Mouse (Mus musculus): ENCODE measurements around the gene Dscaml1. TPM values are rescaled to one million over a fixed set of nuclear protein-coding genes. Genes with fewer than 3 reads are reported as not detected.

Gene Dscaml1
- polyA plus RNA-seq, 2 experiments = not detected

DNA sequence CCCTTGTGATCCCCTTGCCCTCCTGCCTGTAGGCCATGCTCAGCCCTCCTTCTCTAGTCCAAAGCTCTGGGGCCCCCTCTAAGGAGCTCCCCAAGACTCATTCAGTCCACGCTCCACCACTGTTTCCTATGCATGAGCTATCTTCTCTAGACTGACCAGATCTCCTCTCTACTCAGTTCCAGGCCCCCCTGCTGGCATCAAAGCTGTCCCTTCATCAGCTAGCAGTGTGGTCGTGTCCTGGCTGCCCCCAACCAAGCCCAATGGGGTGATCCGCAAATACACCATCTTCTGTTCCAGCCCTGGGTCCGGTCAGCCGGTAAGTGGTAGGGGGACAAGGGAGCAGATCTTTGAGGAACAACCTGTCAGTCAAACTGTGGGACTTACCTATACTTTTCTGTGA lies 305.4 kb downstream of the Dscaml1 start:
- H3K27ac ChIP-seq = no peak overlapping the region
- no peaks in the 10 kb centered on the region for H3K9me3 ChIP-seq (ENCODE audit: control insufficient read depth, low read length)
- H3K4me2 ChIP-seq (ENCODE audit: low read depth) = no peak overlapping the region
- H3K9ac ChIP-seq (replicated peaks) = no peak overlapping the region
- no peaks in the 10 kb centered on the region for H3K4me1 ChIP-seq (replicated peaks; ENCODE audit: control insufficient read depth in 2 of 2, insufficient read depth in 2 of 2, low read length in 1 of 2)
- no peak for TF ChIP-seq CTCF (IDR thresholded peaks at IDR 0.05; ENCODE audit: low read depth)
- TF ChIP-seq EP300 (IDR thresholded peaks at IDR 0.05; ENCODE audit: low read depth) = no peak
- H3K4me3 ChIP-seq (ENCODE audit: insufficient read depth in 1 of 2, low read depth in 2 of 2, low read length in 2 of 2) = no peak overlapping the region
- WGBS (ENCODE audit: insufficient replicate concordance) = 67% methylated on average over 5 of the region's 5 CpGs
- H3K36me3 ChIP-seq (replicated peaks; ENCODE audit: control insufficient read depth, insufficient read depth, low read depth) = no peaks in the 10 kb centered on the region
- ATAC-seq (ENCODE audit: insufficient read depth) (no peak), DNase-seq (ENCODE audit: low read depth in 3 of 3, low spot score in 3 of 3) (no peak)
- no peaks in the 10 kb centered on the region for H3K27me3 ChIP-seq (ENCODE audit: control insufficient read depth, insufficient read depth, low read length)

DNA sequence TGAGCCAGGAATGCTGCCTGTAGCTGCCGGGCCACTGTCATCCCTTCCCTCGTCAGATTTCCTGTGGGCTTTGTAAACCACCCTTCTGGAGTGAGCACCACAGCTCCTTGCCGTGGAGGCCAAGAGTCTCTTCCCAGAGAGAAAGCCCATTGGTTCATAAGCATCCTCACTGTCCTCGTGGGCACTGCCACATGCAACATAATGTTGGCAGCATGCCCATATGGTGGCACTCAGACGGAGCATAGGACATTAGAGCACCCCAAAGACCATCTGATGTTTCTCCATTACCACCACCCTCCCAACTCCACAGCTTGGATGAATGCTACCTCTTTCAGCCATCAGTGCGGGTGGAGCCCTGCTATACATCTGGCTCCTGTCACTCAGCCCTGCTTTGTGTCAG lies 306.8 kb downstream of the Dscaml1 start:
- no peaks in the 10 kb centered on the region for H3K4me1 ChIP-seq (replicated peaks; ENCODE audit: control insufficient read depth in 2 of 2, insufficient read depth in 2 of 2, low read length in 1 of 2)
- no peak for TF ChIP-seq CTCF (IDR thresholded peaks at IDR 0.05; ENCODE audit: low read depth)
- no peak for TF ChIP-seq EP300 (IDR thresholded peaks at IDR 0.05; ENCODE audit: low read depth)
- WGBS (ENCODE audit: insufficient replicate concordance) = 38% methylated on average over 6 of the region's 6 CpGs

GRCm38 (mm10) chr9:45739001-45739701 lies 312.7 kb downstream of the Dscaml1 start:
- no peaks in the 10 kb centered on the region for H3K9me3 ChIP-seq (ENCODE audit: control insufficient read depth, low read length)
- no peak overlapping the region for H3K27ac ChIP-seq
- DNase-seq (ENCODE audit: low read depth in 3 of 3, low spot score in 3 of 3) (no peak), ATAC-seq (ENCODE audit: insufficient read depth) (no peak)
- WGBS (ENCODE audit: insufficient replicate concordance) = 52% methylated on average over 12 of the region's 12 CpGs
- no peaks in the 10 kb centered on the region for H3K27me3 ChIP-seq (ENCODE audit: control insufficient read depth, insufficient read depth, low read length)
- H3K36me3 ChIP-seq (replicated peaks; ENCODE audit: control insufficient read depth, insufficient read depth, low read depth) = no peaks in the 10 kb centered on the region
- no peak overlapping the region for H3K4me3 ChIP-seq (ENCODE audit: insufficient read depth in 1 of 2, low read depth in 2 of 2, low read length in 2 of 2)
- no peak overlapping the region for H3K4me2 ChIP-seq (ENCODE audit: low read depth)
- H3K9ac ChIP-seq (replicated peaks) = no peak overlapping the region
- H3K4me1 ChIP-seq (replicated peaks; ENCODE audit: control insufficient read depth in 2 of 2, insufficient read depth in 2 of 2, low read length in 1 of 2) = no peaks in the 10 kb centered on the region
- no peak for TF ChIP-seq EP300 (IDR thresholded peaks at IDR 0.05; ENCODE audit: low read depth)
- no peak for TF ChIP-seq CTCF (IDR thresholded peaks at IDR 0.05; ENCODE audit: low read depth)

More for the DNA sequence above, 306.8 kb downstream of the Dscaml1 start:
- Histone ChIP-seq H3K36me3 (replicated peaks; ENCODE audit: control insufficient read depth, insufficient read depth, low read depth) (no peaks in the 10 kb centered on the region), H3K4me3 (ENCODE audit: insufficient read depth in 1 of 2, low read depth in 2 of 2, low read length in 2 of 2) (no peak overlapping the region), H3K27ac (no peak overlapping the region), H3K4me2 (ENCODE audit: low read depth) (no peak overlapping the region), H3K9me3 (ENCODE audit: control insufficient read depth, low read length) (no peaks in the 10 kb centered on the region), H3K9ac (replicated peaks) (no peak overlapping the region), H3K27me3 (ENCODE audit: control insufficient read depth, insufficient read depth, low read length) (no peaks in the 10 kb centered on the region)
- ATAC-seq (ENCODE audit: insufficient read depth) (no peak), DNase-seq (ENCODE audit: low read depth in 3 of 3, low spot score in 3 of 3) (no peak)

DNA sequence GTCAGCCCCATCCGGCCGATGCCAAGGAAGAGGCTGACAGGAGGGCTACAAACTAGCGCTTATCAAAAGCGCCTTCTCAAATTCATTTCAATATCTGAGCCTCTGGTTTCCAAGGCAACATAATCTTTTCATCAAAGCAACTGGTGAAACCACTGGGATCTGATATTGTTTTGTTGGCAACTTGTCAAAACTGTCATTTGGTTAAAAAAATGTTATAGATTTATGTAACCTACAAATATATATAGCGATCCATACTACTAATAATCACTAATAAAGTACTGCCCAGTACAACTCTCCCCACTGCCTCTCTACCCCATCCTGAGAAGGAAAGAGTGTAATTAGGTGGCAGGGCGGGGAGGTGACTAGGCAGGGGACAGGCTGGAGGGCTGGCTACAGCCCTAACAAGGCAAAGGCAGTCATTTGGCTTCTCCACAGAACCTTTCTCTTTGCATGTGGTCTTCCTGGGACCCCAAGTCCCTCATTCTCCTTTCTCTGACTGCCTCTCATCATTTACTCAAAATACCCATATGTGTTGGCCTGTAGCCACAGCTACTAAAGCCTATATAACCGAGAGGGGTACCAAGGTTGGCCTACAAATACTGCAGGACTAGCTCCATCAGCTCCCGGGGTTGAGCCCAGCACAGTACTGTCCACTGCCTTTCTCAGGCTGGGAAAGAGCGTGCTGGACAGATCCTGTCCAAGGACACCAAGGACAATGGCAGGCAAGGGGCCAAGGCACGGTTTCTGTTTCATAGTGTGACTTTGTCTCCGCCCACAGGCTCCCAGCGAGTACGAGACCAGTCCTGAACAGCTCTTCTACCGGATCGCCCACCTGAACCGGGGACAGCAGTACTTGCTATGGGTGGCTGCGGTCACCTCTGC lies 313.5 kb downstream of the Dscaml1 start:
- H3K4me1 ChIP-seq (replicated peaks; ENCODE audit: control insufficient read depth in 2 of 2, insufficient read depth in 2 of 2, low read length in 1 of 2) = no peaks in the 10 kb centered on the region
- no peak overlapping the region for H3K9ac ChIP-seq (replicated peaks)
- ATAC-seq (ENCODE audit: insufficient read depth) (no peak), DNase-seq (ENCODE audit: low read depth in 3 of 3, low spot score in 3 of 3) (no peak)
- H3K36me3 ChIP-seq (replicated peaks; ENCODE audit: control insufficient read depth, insufficient read depth, low read depth) = no peaks in the 10 kb centered on the region
- H3K4me2 ChIP-seq (ENCODE audit: low read depth) = no peak overlapping the region
- WGBS (ENCODE audit: insufficient replicate concordance) = 56% methylated on average over 17 of the region's 17 CpGs
- TF ChIP-seq CTCF (IDR thresholded peaks at IDR 0.05; ENCODE audit: low read depth) = no peak
- TF ChIP-seq EP300 (IDR thresholded peaks at IDR 0.05; ENCODE audit: low read depth) = no peak
- H3K27ac ChIP-seq = no peak overlapping the region
- H3K9me3 ChIP-seq (ENCODE audit: control insufficient read depth, low read length) = no peaks in the 10 kb centered on the region
- no peak overlapping the region for H3K4me3 ChIP-seq (ENCODE audit: insufficient read depth in 1 of 2, low read depth in 2 of 2, low read length in 2 of 2)
- H3K27me3 ChIP-seq (ENCODE audit: control insufficient read depth, insufficient read depth, low read length) = no peaks in the 10 kb centered on the region

GRCm38 (mm10) chr9:45740584-45740980 lies 314.2 kb downstream of the Dscaml1 start:
- TF ChIP-seq EP300 (IDR thresholded peaks at IDR 0.05; ENCODE audit: low read depth) (no peak), CTCF (IDR thresholded peaks at IDR 0.05; ENCODE audit: low read depth) (peak; percentile 23; the same call in 1 of the 2 replicates)
- H3K9ac ChIP-seq (replicated peaks) = no peak overlapping the region
- no peak overlapping the region for H3K4me2 ChIP-seq (ENCODE audit: low read depth)
- H3K27ac ChIP-seq = no peak overlapping the region
- H3K9me3 ChIP-seq (ENCODE audit: control insufficient read depth, low read length) = no peaks in the 10 kb centered on the region
- no peaks in the 10 kb centered on the region for H3K36me3 ChIP-seq (replicated peaks; ENCODE audit: control insufficient read depth, insufficient read depth, low read depth)
- DNase-seq (ENCODE audit: low read depth in 3 of 3, low spot score in 3 of 3) (no peak), ATAC-seq (ENCODE audit: insufficient read depth) (no peak)
- no peak overlapping the region for H3K4me3 ChIP-seq (ENCODE audit: insufficient read depth in 1 of 2, low read depth in 2 of 2, low read length in 2 of 2)
- 44% methylated on average over 2 of the region's 2 CpGs for WGBS (ENCODE audit: insufficient replicate concordance)
- H3K27me3 ChIP-seq (ENCODE audit: control insufficient read depth, insufficient read depth, low read length) = no peaks in the 10 kb centered on the region
- H3K4me1 ChIP-seq (replicated peaks; ENCODE audit: control insufficient read depth in 2 of 2, insufficient read depth in 2 of 2, low read length in 1 of 2) = no peaks in the 10 kb centered on the region
